ENCODE assay signal across 18 mouse cellular contexts in genomic region chr14:17120679-17121078, GRCm38 (mm10).
DNase-seq lines count a peak whose midpoint lies in the region; ATAC-seq and TF ChIP-seq lines count a peak whose summit lies in the region.
"Had no signal": no experiment of that assay in that cellular context is flagged by ENCODE, and none has a peak within 500 bp of the region (broad histone marks: within the 10 kb centered on the region; RNA-seq: fewer than 3 reads in every experiment).

No protein-coding gene starts in this region.

- no peak for DNase-seq in liver, postnatal 0 days
- no peak for DNase-seq in liver
- DNase-seq in lung, postnatal 25 days (ENCODE audit: low spot score): peak; percentile 45
- no peak for DNase-seq in lung, postnatal 14 days
- DNase-seq in adipocyte (ENCODE audit: low spot score): peak; percentile 13
- no peak for DNase-seq in spleen, postnatal 36 days (ENCODE audit: low spot score in 2 of 2)
- DNase-seq: adrenal gland, adult 8-10 months; adrenal gland, postnatal 14 days; adrenal gland, postnatal 36 days; cerebellum, adult 11-12 months; cerebellum, adult 2 months; cerebellum, adult 9-10 months; cerebellum, postnatal 10 days; cerebellum, postnatal 25 days had no signal

- 73% methylated on average over 1 of the region's 1 CpGs for WGBS in liver, postnatal 0 days (ENCODE audit: insufficient replicate concordance)

- H3K27me3 ChIP-seq in liver, postnatal 0 days (ENCODE audit: insufficient read depth, low read length): no peaks in the 10 kb centered on the region
- H3K27me3 ChIP-seq: embryonic facial prominence, embryonic 12.5 days; forebrain, embryonic 13.5 days; forebrain, embryonic 15.5 days had no signal

- H3K4me2 ChIP-seq in liver, postnatal 0 days (ENCODE audit: low read depth, low read length): no peak overlapping the region
- H3K4me2 ChIP-seq: embryonic facial prominence, embryonic 12.5 days; forebrain, embryonic 13.5 days; forebrain, embryonic 15.5 days had no signal

- peak; percentile 72 for TF ChIP-seq EP300 in liver, postnatal 0 days (IDR thresholded peaks at IDR 0.05; ENCODE audit: low read depth)

- H3K9ac ChIP-seq in liver, postnatal 0 days (replicated peaks): no peak overlapping the region
- H3K9ac ChIP-seq: embryonic facial prominence, embryonic 12.5 days; forebrain, embryonic 13.5 days; forebrain, embryonic 15.5 days had no signal

- no peak for TF ChIP-seq CTCF in liver, postnatal 0 days (IDR thresholded peaks at IDR 0.05; ENCODE audit: low read depth)

- ATAC-seq in liver, postnatal 0 days: peak; percentile 76
- ATAC-seq: forebrain, embryonic 13.5 days; forebrain, embryonic 15.5 days had no signal

- H3K9me3 ChIP-seq in liver, postnatal 0 days (ENCODE audit: low read length): no peaks in the 10 kb centered on the region
- H3K9me3 ChIP-seq: embryonic facial prominence, embryonic 10.5 days; embryonic facial prominence, embryonic 12.5 days; forebrain, embryonic 13.5 days; forebrain, embryonic 15.5 days had no signal

- H3K36me3 ChIP-seq in liver, postnatal 0 days (replicated peaks; ENCODE audit: insufficient read depth, low read length): no peaks in the 10 kb centered on the region
- H3K36me3 ChIP-seq: embryonic facial prominence, embryonic 10.5 days; embryonic facial prominence, embryonic 12.5 days; forebrain, embryonic 15.5 days had no signal

- no peak overlapping the region for H3K4me3 ChIP-seq in liver, postnatal 0 days (ENCODE audit: low read depth, low read length)
- H3K4me3 ChIP-seq: embryonic facial prominence, embryonic 10.5 days; embryonic facial prominence, embryonic 12.5 days; forebrain, embryonic 13.5 days; forebrain, embryonic 15.5 days had no signal

- 0 out of 2 replicates have a peak, but pooled peaks cover 3% of the 10 kb centered on the region for H3K4me1 ChIP-seq in liver, postnatal 0 days (ENCODE audit: insufficient read depth)
- H3K4me1 ChIP-seq: embryonic facial prominence, embryonic 10.5 days; embryonic facial prominence, embryonic 12.5 days; forebrain, embryonic 13.5 days; forebrain, embryonic 15.5 days had no signal

- no peak overlapping the region for H3K27ac ChIP-seq in liver, postnatal 0 days (ENCODE audit: low read depth)
- H3K27ac ChIP-seq: embryonic facial prominence, embryonic 10.5 days; embryonic facial prominence, embryonic 12.5 days; forebrain, embryonic 13.5 days; forebrain, embryonic 15.5 days had no signal

Comparison
In these comparisons a context has a peak if more than half of its experiments do, and no peak if none do; other contexts are left out.
1. DNase-seq: peak in lung, postnatal 25 days (single experiment) and adipocyte (single experiment); none in liver, postnatal 0 days (single experiment), liver (single experiment), lung, postnatal 14 days (single experiment) and spleen, postnatal 36 days (0 of 2).